Mouse (Mus musculus) hindbrain, postnatal 0 days (tissue): Measurements from ENCODE around the gene Trp53. TPM values are rescaled to one million over a fixed set of nuclear protein-coding genes. Genes with fewer than 3 reads are reported as not detected.

Experiments
- ATAC-seq: fragments of 200-750 bp; cut with Nextera tagmentation; 2 replicates; pipeline ENCODE4 v1.8.0; 2017; ENCODE audit warnings: mild to moderate bottlenecking, moderate TSS enrichment, moderate library complexity
- DNase-seq: peaks from one replicate; pipeline ENCODE4 v3.0.0-alpha.2; 2015; ENCODE audit warnings: low spot score
- H3K27ac ChIP-seq: fragments of 300-500 bp; sonication (generic); 2 replicates; pipeline ENCODE4 v1.5.1; 2014; ENCODE audit warnings: mild to moderate bottlenecking
- H3K27me3 ChIP-seq: fragments of 300-500 bp; sonication (generic); 2 replicates; pipeline ENCODE4 v1.6.1; 2014; ENCODE audit warnings: low read length, mixed read lengths; ENCODE audit not compliant: insufficient read depth
- H3K36me3 ChIP-seq: fragments of 300-500 bp; sonication (generic); 2 replicates; pipeline ENCODE4 v1.6.1; 2014; ENCODE audit warnings: low read length, mixed read lengths; ENCODE audit not compliant: insufficient read depth
- H3K4me1 ChIP-seq: fragments of 300-500 bp; sonication (generic); 2 replicates; pipeline ENCODE4 v1.6.1; 2014; ENCODE audit warnings: antibody characterized with exemption, low read length, mixed read lengths; ENCODE audit not compliant: insufficient read depth
- H3K4me2 ChIP-seq: fragments of 300-500 bp; sonication (generic); 2 replicates; pipeline ENCODE4 v1.6.1; 2014; ENCODE audit warnings: low read depth, mild to moderate bottlenecking, low read length, moderate library complexity, mixed read lengths
- H3K4me3 ChIP-seq: fragments of 300-500 bp; sonication (generic); 2 replicates; pipeline ENCODE4 v1.5.1; 2014; ENCODE audit warnings: low read length
- H3K9ac ChIP-seq: fragments of 300-500 bp; sonication (generic); replicated peaks from 2 replicates; pipeline ENCODE4 v1.6.1; 2014; ENCODE audit warnings: mild to moderate bottlenecking, low read length, moderate library complexity, mixed read lengths
- H3K9me3 ChIP-seq: fragments of 300-500 bp; sonication (generic); 2 replicates; pipeline ENCODE4 v1.6.1; 2016; ENCODE audit warnings: low read length, mixed read lengths
- CTCF ChIP-seq: IDR thresholded peaks from 2 replicates; pipeline ENCODE4 v1.5.1; 2016; ENCODE audit warnings: antibody characterized with exemption, control low read depth, low read depth
- WGBS: fragments of 180-500 bp; shearing (Covaris S2); extraction: QIAGEN DNeasy Blood & Tissue Kit; methylation state at CpG from one replicate; pipeline ENCODE4 v1.1.7; 2014; 5-methylcytosine and 5-hydroxymethylcytosine counted together
- polyA plus RNA-seq: library from polyadenylated mRNA; unstranded; fragments of >200 nt; fragmentation: Nextera tagmentation; extraction: Ambion mirVana; gene quantifications from 2 replicates; pipeline ENCODE4 v1.2.1, GENCODE M21; 2015
- total RNA-seq: library from RNA; depleted of rRNA; stranded (reverse); fragments of >200 nt; gene quantifications from 2 replicates; pipeline ENCODE4 v1.2.3, GENCODE M21; 2014

Trp53 gene
- total and polyA plus RNA-seq, 2 experiments from 2014 or later, result 37.4 to 41.5 TPM

DNA sequence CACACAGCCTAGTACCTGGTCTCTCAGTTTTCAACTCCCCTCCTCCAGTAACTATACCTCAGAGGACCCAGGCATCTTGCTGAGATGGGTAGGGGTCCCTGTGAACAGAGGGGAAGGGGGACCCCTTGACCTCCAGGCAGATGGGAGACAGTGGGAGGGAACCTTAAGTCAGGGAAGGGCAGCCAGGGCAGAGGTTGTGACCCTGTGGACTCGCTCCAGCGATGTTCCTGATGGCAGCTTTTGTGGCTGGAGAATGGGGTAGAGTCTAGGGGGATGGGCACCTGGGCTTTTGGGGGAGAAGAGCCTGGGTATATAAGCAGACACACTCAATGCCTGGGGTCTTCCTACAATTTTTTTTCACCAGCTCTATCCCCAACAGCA, 26.8 kb upstream of the Trp53 start:
- no peaks in the 10 kb centered on the region for H3K36me3 ChIP-seq
- H3K4me1 ChIP-seq, result peaks cover 31% of the 10 kb centered on the region
- peak; percentile 8 for ATAC-seq

DNA sequence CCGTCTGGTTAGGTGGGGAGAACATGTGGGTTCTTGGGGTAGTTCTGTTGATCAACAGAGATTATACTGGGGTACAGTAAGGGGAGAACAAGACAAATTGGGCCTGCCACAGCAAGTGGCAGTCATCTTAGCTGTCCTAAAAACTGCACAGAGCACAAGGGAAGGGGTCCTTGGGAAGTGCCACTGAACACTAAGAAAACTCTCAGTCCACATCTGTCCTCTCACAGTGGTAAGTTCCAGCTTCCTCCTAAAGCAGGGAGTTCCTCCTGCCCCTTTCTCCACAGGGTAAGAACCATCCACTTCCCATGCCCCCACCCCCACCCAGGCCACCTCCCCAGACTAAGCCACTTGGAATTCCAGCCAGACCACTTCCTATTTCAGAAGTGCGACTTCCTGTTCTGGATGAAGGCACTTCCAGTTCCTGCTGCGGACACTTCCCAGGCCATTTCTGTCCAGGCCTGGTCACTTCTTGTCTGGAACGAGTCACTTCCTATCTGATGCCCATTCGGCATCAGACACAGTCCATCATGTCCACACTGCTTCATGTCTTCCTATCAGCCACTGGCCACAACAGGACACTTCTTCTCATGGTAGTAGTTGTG, 25.5 kb upstream of the Trp53 start:
- ATAC-seq (no peak), DNase-seq (no peak)
- Histone ChIP-seq H3K36me3 (no peaks in the 10 kb centered on the region), H3K4me3 (no peak overlapping the region), H3K27ac (0 out of 2 replicates have a peak overlapping the region, but pooled peaks have one; percentile 11), H3K4me2 (no peak overlapping the region), H3K9ac (no peak overlapping the region), H3K27me3 (no peaks in the 10 kb centered on the region), H3K4me1 (peaks cover 43% of the 10 kb centered on the region), H3K9me3 (no peaks in the 10 kb centered on the region)
- no peak for TF ChIP-seq CTCF
- 74% methylated on average over 5 of the region's 5 CpGs for WGBS

More for the DNA sequence above, 26.8 kb upstream of the Trp53 start:
- Histone ChIP-seq H3K9ac (peak overlapping the region; percentile 38), H3K27me3 (no peaks in the 10 kb centered on the region), H3K4me3 (no peak overlapping the region), H3K4me2 (peak overlapping the region; percentile 43), H3K27ac (peak overlapping the region; percentile 77), H3K9me3 (no peaks in the 10 kb centered on the region)
- DNase-seq, result no peak
- TF ChIP-seq CTCF, result no peak
- 5% methylated on average over 2 of the region's 2 CpGs for WGBS

DNA sequence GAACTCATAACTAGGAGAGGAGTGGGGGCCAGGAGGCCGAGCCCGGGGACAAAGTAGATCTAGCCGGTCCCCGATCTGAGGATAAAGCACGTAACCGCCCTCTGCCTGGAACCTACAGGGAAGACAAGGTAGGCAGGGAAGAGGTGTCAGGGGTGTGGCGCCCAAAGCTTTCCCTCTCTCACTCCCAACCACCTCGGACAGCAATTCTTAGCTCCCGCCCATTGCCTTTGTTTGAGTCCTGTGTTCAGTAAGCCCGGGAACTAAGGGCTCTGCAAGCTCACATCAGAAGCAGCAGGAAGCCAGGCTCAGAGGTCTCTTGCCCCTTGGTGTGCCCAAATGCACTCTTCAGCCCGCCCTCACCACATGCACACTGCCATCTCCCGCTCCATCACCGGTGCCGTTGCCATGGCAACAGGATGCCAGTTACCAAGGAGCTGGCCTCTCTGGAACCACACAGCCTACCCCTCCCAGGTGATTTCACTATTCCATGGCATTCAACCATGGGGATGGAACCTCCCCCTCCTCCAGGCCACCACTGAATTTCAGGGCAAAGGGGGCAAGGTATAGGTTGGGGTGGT, 22.7 kb upstream of the Trp53 start:
- peak overlapping the region; percentile 64 for H3K4me3 ChIP-seq
- ATAC-seq, result no peak

DNA sequence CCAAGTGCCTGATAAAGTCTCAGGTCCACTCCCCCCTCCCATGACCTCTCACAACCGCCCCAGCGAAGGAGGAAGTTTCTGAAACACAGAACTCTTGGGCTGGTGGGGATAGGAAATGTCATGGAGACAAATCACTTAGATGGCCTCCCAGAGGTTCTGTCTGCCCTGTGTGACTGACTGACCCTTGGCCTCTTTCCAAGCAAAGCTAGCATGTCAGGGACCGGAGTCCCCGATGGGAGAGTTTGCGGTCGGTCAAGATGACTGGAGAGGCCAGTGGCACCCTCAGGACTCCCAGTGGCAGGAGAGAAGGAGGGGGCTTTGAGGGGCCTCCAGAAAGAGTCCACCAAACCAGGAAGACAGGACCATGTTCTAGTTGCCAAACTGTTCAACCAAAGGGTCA, 21.4 kb upstream of the Trp53 start:
- Histone ChIP-seq H3K9me3 (no peaks in the 10 kb centered on the region), H3K4me3 (peak overlapping the region; percentile 64), H3K4me2 (peak overlapping the region; percentile 94), H3K27me3 (no peaks in the 10 kb centered on the region), H3K27ac (no peak overlapping the region), H3K36me3 (no peaks in the 10 kb centered on the region), H3K4me1 (peaks cover 43% of the 10 kb centered on the region), H3K9ac (peak overlapping the region; percentile 72; the same call in 1 of the 2 replicates)
- ATAC-seq, result no peak
- 17% methylated on average over 6 of the region's 6 CpGs for WGBS
- no peak for TF ChIP-seq CTCF
- DNase-seq, result no peak

More for the DNA sequence above, 22.7 kb upstream of the Trp53 start:
- H3K9me3 ChIP-seq, result no peaks in the 10 kb centered on the region
- no peak for TF ChIP-seq CTCF
- peaks cover 56% of the 10 kb centered on the region for H3K4me1 ChIP-seq
- DNase-seq, result peak; percentile 83
- H3K4me2 ChIP-seq, result peak overlapping the region; percentile 94
- no peaks in the 10 kb centered on the region for H3K36me3 ChIP-seq
- no peaks in the 10 kb centered on the region for H3K27me3 ChIP-seq
- peak overlapping the region; percentile 34; the same call in 1 of the 2 replicates for H3K9ac ChIP-seq
- 5% methylated on average over 13 of the region's 14 CpGs for WGBS
- peak overlapping the region; percentile 12; the same call in 1 of the 2 replicates for H3K27ac ChIP-seq

DNA sequence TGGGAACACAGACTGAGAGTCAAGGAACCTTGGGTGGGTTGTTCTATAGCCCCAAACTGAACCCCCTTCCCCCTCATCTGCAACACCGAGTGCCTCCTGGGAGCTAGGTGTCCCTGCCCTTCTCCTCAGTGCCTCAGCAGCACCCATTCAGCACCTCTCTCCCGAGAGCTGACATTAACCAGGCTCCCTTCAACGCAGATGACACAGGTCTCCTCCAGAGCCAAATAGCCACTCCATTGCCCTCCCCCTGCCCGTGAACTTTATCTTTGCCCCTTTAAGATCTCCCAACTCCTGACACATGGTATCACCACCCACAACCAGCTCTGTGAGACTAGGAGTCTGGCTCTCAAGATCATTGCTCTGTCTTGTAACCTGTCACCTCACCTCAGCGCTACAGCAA, 21.0 kb upstream of the Trp53 start:
- no peaks in the 10 kb centered on the region for H3K27me3 ChIP-seq
- no peak for DNase-seq
- no peaks in the 10 kb centered on the region for H3K9me3 ChIP-seq
- peak overlapping the region; percentile 64 for H3K4me3 ChIP-seq
- TF ChIP-seq CTCF, result no peak
- peak overlapping the region; percentile 72 for H3K9ac ChIP-seq
- peak overlapping the region; percentile 94 for H3K4me2 ChIP-seq
- ATAC-seq, result no peak
- peak overlapping the region; percentile 59; the same call in 1 of the 2 replicates for H3K27ac ChIP-seq
- no peaks in the 10 kb centered on the region for H3K36me3 ChIP-seq
- H3K4me1 ChIP-seq, result peaks cover 42% of the 10 kb centered on the region
- WGBS, result 6% methylated on average over 5 of the region's 5 CpGs

DNA sequence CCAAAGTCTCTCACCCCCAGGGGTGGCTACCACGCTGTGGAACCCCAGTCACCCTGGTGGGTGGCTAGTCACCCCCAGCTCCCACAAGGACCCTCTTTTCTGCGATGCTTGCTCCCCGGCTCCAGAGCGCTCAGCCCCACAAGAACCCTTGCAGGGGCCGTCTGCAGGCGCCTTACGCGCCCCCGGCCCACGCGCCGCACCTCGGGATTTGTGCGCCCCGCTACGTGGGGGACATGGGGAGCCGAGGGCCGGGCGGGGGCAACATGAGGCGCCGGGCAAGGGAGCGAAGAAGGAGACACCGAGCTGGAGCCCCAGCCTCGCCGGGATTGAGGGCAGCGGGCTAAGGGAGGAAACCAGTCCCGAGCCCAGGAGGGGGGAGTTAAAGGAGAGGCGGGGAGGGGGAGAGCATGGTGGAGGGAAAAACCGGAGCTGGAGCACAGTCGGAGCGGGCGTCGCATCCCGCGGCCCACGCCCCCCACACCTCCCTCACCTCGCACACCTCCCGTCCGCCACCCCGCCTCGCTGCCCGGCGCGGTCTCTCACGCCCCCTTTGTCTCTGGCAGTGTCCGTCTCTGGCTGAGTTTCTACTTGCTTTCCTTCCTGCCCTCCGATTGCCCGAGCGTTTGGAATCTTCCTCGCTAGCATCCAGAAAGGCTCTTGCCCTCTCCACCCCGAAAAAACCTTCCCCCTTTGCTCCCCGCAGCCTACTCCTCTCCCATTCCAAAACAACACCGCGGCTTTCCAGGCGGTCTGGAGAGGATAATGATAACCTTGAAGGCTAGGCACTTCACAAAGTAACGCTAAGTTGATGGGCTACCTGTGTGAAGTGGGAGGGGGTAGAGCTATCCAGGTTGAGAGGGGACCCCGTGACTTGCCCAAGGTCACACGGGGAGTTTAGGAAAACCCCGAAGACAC, 20.1 kb upstream of the Trp53 start, which contains the start of gene Efnb3:
Gene Efnb3, minus strand, starts transcription at position 355 of the 915 bp plus-strand sequence.
- peaks cover 42% of the 10 kb centered on the region for H3K4me1 ChIP-seq
- peak; percentile 83 for DNase-seq
- H3K9me3 ChIP-seq, result no peaks in the 10 kb centered on the region
- under 1% methylated on average over 55 of the region's 59 CpGs for WGBS
- peak within 1 kb of the TSS; percentile 94 for H3K4me2 ChIP-seq
- peak within 1 kb of the TSS; percentile 72 for H3K9ac ChIP-seq
- TF ChIP-seq CTCF, result no peak
- peak within 1 kb of the TSS; percentile 64 for H3K4me3 ChIP-seq
- H3K27ac ChIP-seq, result peak within 1 kb of the TSS; percentile 59
- H3K36me3 ChIP-seq, result no peaks in the 10 kb centered on the region
- peak; percentile 68 for ATAC-seq
- H3K27me3 ChIP-seq, result no peaks in the 10 kb centered on the region
